Mouse (Mus musculus): ENCODE results near the gene Sod1. TPM values are rescaled to one million over a fixed set of nuclear protein-coding genes. Genes with fewer than 3 reads are reported as not detected.

The Sod1 gene
- polyA plus RNA-seq, 2 experiments = 753 to 1,393 TPM

DNA sequence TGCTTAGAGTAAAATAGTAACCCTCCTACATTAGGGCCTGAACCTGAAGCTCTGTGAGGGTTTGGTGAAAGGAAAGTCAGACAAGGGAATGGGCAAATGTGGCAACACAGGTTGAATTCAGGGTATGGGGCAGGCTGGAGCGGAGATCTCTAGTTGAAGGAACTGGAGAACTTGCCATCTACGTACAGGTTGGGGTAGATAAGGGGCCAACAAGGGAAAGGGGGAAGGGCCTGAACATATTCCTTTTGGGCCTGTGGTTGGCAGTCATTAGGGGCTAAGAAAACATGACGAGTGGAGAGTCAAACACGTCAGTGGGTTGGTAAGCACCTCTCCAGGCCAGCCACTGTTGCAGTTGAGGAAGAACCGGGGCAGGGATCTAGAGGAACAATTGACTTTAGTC is 40.7 kb upstream of the Sod1 start:
- no peak overlapping the region for H3K9ac ChIP-seq (replicated peaks)
- H3K9me3 ChIP-seq (ENCODE audit: control insufficient read depth, low read length) = no peaks in the 10 kb centered on the region
- H3K4me3 ChIP-seq (ENCODE audit: insufficient read depth in 1 of 2, low read depth in 2 of 2, low read length in 2 of 2) = no peak overlapping the region
- ATAC-seq (ENCODE audit: insufficient read depth) (no peak), DNase-seq (ENCODE audit: low read depth in 3 of 3, low spot score in 3 of 3) (no peak)
- TF ChIP-seq EP300 (IDR thresholded peaks at IDR 0.05; ENCODE audit: low read depth) = no peak
- no peak for TF ChIP-seq CTCF (IDR thresholded peaks at IDR 0.05; ENCODE audit: low read depth)
- peaks cover 0 to 7% of the 10 kb centered on the region in 2 experiments; a peak in 2 of 4 replicates for H3K4me1 ChIP-seq (replicated peaks; ENCODE audit: control insufficient read depth in 2 of 2, insufficient read depth in 2 of 2, low read length in 1 of 2)
- no peak overlapping the region for H3K27ac ChIP-seq
- H3K4me2 ChIP-seq (ENCODE audit: low read depth) = no peak overlapping the region
- WGBS (ENCODE audit: insufficient replicate concordance) = 17% methylated on average over 5 of the region's 5 CpGs
- no peaks in the 10 kb centered on the region for H3K36me3 ChIP-seq (replicated peaks; ENCODE audit: control insufficient read depth, insufficient read depth, low read depth)
- H3K27me3 ChIP-seq (ENCODE audit: control insufficient read depth, insufficient read depth, low read length) = no peaks in the 10 kb centered on the region

DNA sequence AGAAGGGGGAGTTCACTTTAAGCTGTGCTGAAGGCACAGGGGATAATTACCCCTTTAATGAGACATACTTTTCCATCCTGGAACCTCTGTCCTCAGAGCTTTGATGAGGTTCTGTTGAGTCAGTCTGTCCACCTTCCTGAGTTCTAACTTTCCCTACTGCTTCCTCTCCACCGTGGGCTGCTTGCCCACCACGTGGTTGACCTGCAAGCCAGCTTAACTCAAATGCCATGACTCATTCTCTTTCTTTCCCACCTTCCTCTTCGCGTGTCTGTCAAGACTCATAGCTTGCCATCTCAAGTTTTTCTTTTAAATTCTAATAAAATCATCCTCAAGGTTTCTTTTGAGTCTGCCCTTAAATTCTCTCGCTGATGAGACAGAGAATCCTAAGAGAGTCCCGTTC is 39.6 kb upstream of the Sod1 start:
- Histone ChIP-seq H3K4me2 (ENCODE audit: low read depth) (no peak overlapping the region), H3K4me1 (replicated peaks; ENCODE audit: control insufficient read depth in 2 of 2, insufficient read depth in 2 of 2, low read length in 1 of 2) (peaks cover 0 to 7% of the 10 kb centered on the region in 2 experiments; a peak in 2 of 4 replicates), H3K27ac (no peak overlapping the region), H3K9me3 (ENCODE audit: control insufficient read depth, low read length) (no peaks in the 10 kb centered on the region), H3K4me3 (ENCODE audit: insufficient read depth in 1 of 2, low read depth in 2 of 2, low read length in 2 of 2) (no peak overlapping the region), H3K27me3 (ENCODE audit: control insufficient read depth, insufficient read depth, low read length) (no peaks in the 10 kb centered on the region), H3K9ac (replicated peaks) (no peak overlapping the region), H3K36me3 (replicated peaks; ENCODE audit: control insufficient read depth, insufficient read depth, low read depth) (no peaks in the 10 kb centered on the region)
- 44% methylated on average over 6 of the region's 6 CpGs for WGBS (ENCODE audit: insufficient replicate concordance)
- ATAC-seq (ENCODE audit: insufficient read depth) (no peak), DNase-seq (ENCODE audit: low read depth in 3 of 3, low spot score in 3 of 3) (no peak)
- TF ChIP-seq CTCF (IDR thresholded peaks at IDR 0.05; ENCODE audit: low read depth) (no peak), EP300 (IDR thresholded peaks at IDR 0.05; ENCODE audit: low read depth) (no peak)

DNA sequence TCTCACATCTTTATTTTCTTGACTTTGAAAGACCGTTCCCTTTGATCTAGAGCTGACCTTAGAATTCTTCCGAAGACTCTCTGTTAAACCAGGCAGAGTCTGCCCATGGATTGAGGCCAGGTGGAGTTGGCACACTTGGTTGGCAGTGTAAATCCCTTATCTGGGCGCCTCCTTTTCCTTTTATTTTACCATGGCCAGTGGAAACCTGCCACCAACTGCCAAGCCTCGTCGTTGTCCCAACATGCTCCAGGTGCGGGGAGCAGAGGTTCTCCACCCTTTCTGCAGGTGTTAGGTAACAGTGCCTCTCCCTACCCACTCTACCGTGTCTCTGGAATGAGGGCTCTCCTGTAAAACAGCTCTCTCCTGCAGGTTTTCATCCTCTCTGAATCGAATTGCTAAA is 38.9 kb upstream of the Sod1 start:
- H3K9ac ChIP-seq (replicated peaks) = no peak overlapping the region
- H3K36me3 ChIP-seq (replicated peaks; ENCODE audit: control insufficient read depth, insufficient read depth, low read depth) = no peaks in the 10 kb centered on the region
- H3K4me1 ChIP-seq (replicated peaks; ENCODE audit: control insufficient read depth in 2 of 2, insufficient read depth in 2 of 2, low read length in 1 of 2) = peaks cover 0 to 7% of the 10 kb centered on the region in 2 experiments; a peak in 2 of 4 replicates
- no peak overlapping the region for H3K4me3 ChIP-seq (ENCODE audit: insufficient read depth in 1 of 2, low read depth in 2 of 2, low read length in 2 of 2)
- DNase-seq (ENCODE audit: low read depth in 3 of 3, low spot score in 3 of 3) (no peak), ATAC-seq (ENCODE audit: insufficient read depth) (no peak)
- TF ChIP-seq CTCF (IDR thresholded peaks at IDR 0.05; ENCODE audit: low read depth) (no peak), EP300 (IDR thresholded peaks at IDR 0.05; ENCODE audit: low read depth) (no peak)
- H3K27me3 ChIP-seq (ENCODE audit: control insufficient read depth, insufficient read depth, low read length) = no peaks in the 10 kb centered on the region
- no peak overlapping the region for H3K4me2 ChIP-seq (ENCODE audit: low read depth)
- no peaks in the 10 kb centered on the region for H3K9me3 ChIP-seq (ENCODE audit: control insufficient read depth, low read length)
- no peak overlapping the region for H3K27ac ChIP-seq
- 66% methylated on average over 8 of the region's 8 CpGs for WGBS (ENCODE audit: insufficient replicate concordance)

DNA sequence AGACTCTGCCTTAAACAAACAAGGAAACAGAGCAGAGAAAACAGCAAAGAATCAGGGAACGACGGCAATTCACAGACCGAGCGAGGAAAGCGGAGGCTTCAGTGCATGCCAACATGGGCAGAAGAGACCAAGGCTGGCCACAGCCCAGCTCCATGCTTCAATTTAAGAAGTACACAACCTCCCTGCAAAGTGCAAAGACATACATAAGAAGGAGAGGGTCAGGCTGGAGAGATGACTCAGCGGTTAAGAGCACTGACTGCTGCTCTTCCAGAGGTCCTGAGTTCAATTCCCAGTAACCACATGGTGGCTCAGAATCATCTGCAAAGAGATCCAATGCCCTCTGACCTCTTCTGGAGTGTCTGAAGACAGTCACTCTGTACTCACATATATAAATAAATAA is 36.4 kb upstream of the Sod1 start:
- H3K9ac ChIP-seq (replicated peaks) = no peak overlapping the region

DNA sequence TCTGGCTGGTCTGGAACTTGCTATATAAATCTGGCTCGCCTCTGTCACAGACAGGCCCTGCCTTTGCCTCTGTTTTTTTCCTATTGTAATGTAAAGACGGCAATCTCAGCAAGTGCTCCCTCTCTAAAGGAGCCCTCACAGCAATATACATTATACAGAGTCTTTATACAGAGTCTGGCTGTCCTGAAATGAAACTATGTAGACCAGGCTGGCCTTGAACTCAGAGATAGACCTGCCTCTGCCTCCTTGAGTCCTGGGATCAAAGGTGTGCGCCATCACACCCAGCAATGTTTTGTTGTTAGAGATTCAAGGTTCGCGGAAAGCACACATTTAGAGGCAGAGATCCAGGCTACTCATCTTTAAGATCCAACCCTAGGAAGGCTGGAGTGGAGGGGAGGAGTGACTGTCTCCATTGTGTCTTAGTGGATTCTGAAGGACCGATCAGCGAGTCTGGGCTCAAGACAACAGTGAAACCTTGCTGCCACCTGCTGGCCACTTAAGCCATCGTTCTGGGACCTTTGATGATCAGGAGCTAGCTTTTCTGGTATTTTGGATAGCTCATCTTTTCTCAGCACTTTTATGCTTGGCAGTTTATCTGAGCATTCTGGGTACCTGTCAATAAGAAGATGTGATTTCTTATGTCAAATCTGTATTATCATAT is 34.5 kb upstream of the Sod1 start:
- DNase-seq (ENCODE audit: low read depth in 3 of 3, low spot score in 3 of 3) (peak in 2 of 3 experiments; percentile 32 to 51), ATAC-seq (ENCODE audit: insufficient read depth) (no peak)
- no peak overlapping the region for H3K9ac ChIP-seq (replicated peaks)
- TF ChIP-seq EP300 (IDR thresholded peaks at IDR 0.05; ENCODE audit: low read depth) (no peak), CTCF (IDR thresholded peaks at IDR 0.05; ENCODE audit: low read depth) (peak; percentile 90)
- H3K9me3 ChIP-seq (ENCODE audit: control insufficient read depth, low read length) = no peaks in the 10 kb centered on the region
- no peak overlapping the region for H3K4me2 ChIP-seq (ENCODE audit: low read depth)
- peaks cover 0 to 5% of the 10 kb centered on the region in 2 experiments; a peak in 2 of 4 replicates for H3K4me1 ChIP-seq (replicated peaks; ENCODE audit: control insufficient read depth in 2 of 2, insufficient read depth in 2 of 2, low read length in 1 of 2)
- H3K27me3 ChIP-seq (ENCODE audit: control insufficient read depth, insufficient read depth, low read length) = no peaks in the 10 kb centered on the region
- no peak overlapping the region for H3K4me3 ChIP-seq (ENCODE audit: insufficient read depth in 1 of 2, low read depth in 2 of 2, low read length in 2 of 2)
- H3K27ac ChIP-seq = no peak overlapping the region
- H3K36me3 ChIP-seq (replicated peaks; ENCODE audit: control insufficient read depth, insufficient read depth, low read depth) = no peaks in the 10 kb centered on the region
- 34% methylated on average over 8 of the region's 8 CpGs for WGBS (ENCODE audit: insufficient replicate concordance)

More for the DNA sequence above, 36.4 kb upstream of the Sod1 start:
- 75% methylated on average over 6 of the region's 6 CpGs for WGBS (ENCODE audit: insufficient replicate concordance)
- H3K4me3 ChIP-seq (ENCODE audit: insufficient read depth in 1 of 2, low read depth in 2 of 2, low read length in 2 of 2) = no peak overlapping the region
- H3K4me2 ChIP-seq (ENCODE audit: low read depth) = no peak overlapping the region
- H3K9me3 ChIP-seq (ENCODE audit: control insufficient read depth, low read length) = no peaks in the 10 kb centered on the region
- TF ChIP-seq EP300 (IDR thresholded peaks at IDR 0.05; ENCODE audit: low read depth) = no peak
- TF ChIP-seq CTCF (IDR thresholded peaks at IDR 0.05; ENCODE audit: low read depth) = no peak
- DNase-seq (ENCODE audit: low read depth in 3 of 3, low spot score in 3 of 3) (no peak), ATAC-seq (ENCODE audit: insufficient read depth) (no peak)
- H3K27ac ChIP-seq = no peak overlapping the region
- no peaks in the 10 kb centered on the region for H3K27me3 ChIP-seq (ENCODE audit: control insufficient read depth, insufficient read depth, low read length)
- peaks cover 0 to 9% of the 10 kb centered on the region in 2 experiments; a peak in 2 of 4 replicates for H3K4me1 ChIP-seq (replicated peaks; ENCODE audit: control insufficient read depth in 2 of 2, insufficient read depth in 2 of 2, low read length in 1 of 2)
- H3K36me3 ChIP-seq (replicated peaks; ENCODE audit: control insufficient read depth, insufficient read depth, low read depth) = no peaks in the 10 kb centered on the region

Data from liver, embryonic 14.5 days (tissue).